Mouse (Mus musculus) CH12.LX (cell line): Measurements from ENCODE around the gene Bach2. TPM values are rescaled to one million over a fixed set of nuclear protein-coding genes. Genes with fewer than 3 reads are reported as not detected.

ENCODE experiments used
- DNase-seq: peaks from one replicate; pipeline ENCODE4 v3.0.0-alpha.2; 2013; ENCODE audit errors: extremely low read depth
- H3K27ac ChIP-seq: 2 replicates; pipeline ENCODE4 v1.5.1; 2012; ENCODE audit warnings: low read depth, mild to moderate bottlenecking, control low read depth, moderate library complexity; ENCODE audit not compliant: insufficient read depth
- H3K27me3 ChIP-seq: replicated peaks from 2 replicates; pipeline ENCODE3; 2012; ENCODE audit warnings: inconsistent platforms
- H3K36me3 ChIP-seq, 2 experiments: replicated peaks in 1 of 2; 2 replicates each; pipeline versions ENCODE3 to v1.6.1; 2012; ENCODE audit warnings: inconsistent platforms in 1 of 2, low read length in 1 of 2, mild to moderate bottlenecking in 1 of 2, mixed read lengths in 1 of 2, moderate library complexity in 1 of 2; ENCODE audit not compliant: control insufficient read depth in 1 of 2, insufficient read depth in 1 of 2
- H3K4me1 ChIP-seq, 2 experiments: 2 replicates each; pipeline ENCODE4 v1.6.1; 2012; ENCODE audit warnings: inconsistent platforms in 1 of 2, moderate library complexity in 1 of 2; ENCODE audit not compliant: insufficient read depth in 2 of 2, control insufficient read depth in 1 of 2
- H3K4me2 ChIP-seq: 2 replicates; pipeline ENCODE4 v1.6.1; 2012; ENCODE audit warnings: low read depth, mild to moderate bottlenecking, control low read depth; ENCODE audit not compliant: poor library complexity, insufficient read depth, severe bottlenecking
- H3K4me3 ChIP-seq, 3 experiments: fragments of 150-350 bp in 1 of 3; sonication (generic) in 1 of 3; replicated peaks in 1 of 3; 2 replicates each; pipeline versions ENCODE3 to v1.5.1; 2011 to 2012; ENCODE audit warnings: low read depth in 2 of 3, low read length in 2 of 3, mild to moderate bottlenecking in 2 of 3, moderate library complexity in 2 of 3, control low read depth in 1 of 3, improper control_type of control experiment in 1 of 3, inconsistent platforms in 1 of 3, mixed read lengths in 1 of 3; ENCODE audit not compliant: poor library complexity in 1 of 3
- H3K79me2 ChIP-seq: replicated peaks from 2 replicates; pipeline ENCODE4 v1.6.1; 2012; ENCODE audit warnings: mild to moderate bottlenecking, moderate library complexity; ENCODE audit not compliant: control insufficient read depth, poor library complexity, insufficient read depth, severe bottlenecking; ENCODE audit errors: extremely low read depth
- H3K9ac ChIP-seq: 2 replicates; pipeline ENCODE4 v1.6.1; 2012; ENCODE audit warnings: low read depth, mild to moderate bottlenecking, control low read depth, moderate library complexity; ENCODE audit not compliant: insufficient read depth
- H3K9me3 ChIP-seq: replicated peaks from 2 replicates; pipeline ENCODE3; 2012; ENCODE audit warnings: low read length, inconsistent platforms, mixed read lengths
- BHLHE40 ChIP-seq: IDR thresholded peaks from 2 replicates; pipeline ENCODE4 v1.6.1; 2011; ENCODE audit warnings: mild to moderate bottlenecking, low read depth, low read length, improper control_type of control experiment
- CTCF ChIP-seq, 2 experiments: IDR thresholded peaks in 1 of 2; conservative IDR thresholded peaks in 1 of 2; 2 replicates each; pipeline ENCODE4 v1.5.1; 2011 to 2012; ENCODE audit warnings: low read depth in 2 of 2, low read length in 2 of 2, improper control_type of control experiment in 1 of 2, inconsistent platforms in 1 of 2, mild to moderate bottlenecking in 1 of 2, moderate library complexity in 1 of 2
- ETS1 ChIP-seq: conservative IDR thresholded peaks from 2 replicates; pipeline ENCODE4 v1.6.1; 2012; ENCODE audit warnings: low read depth, mild to moderate bottlenecking, inconsistent platforms, low read length, improper control_type of control experiment, moderate library complexity
- HCFC1 ChIP-seq: IDR thresholded peaks from 2 replicates; pipeline ENCODE4 v1.6.1; 2012; ENCODE audit warnings: low read depth, mild to moderate bottlenecking, inconsistent platforms, low read length, improper control_type of control experiment
- JUND ChIP-seq: conservative IDR thresholded peaks from 2 replicates; pipeline ENCODE4 v1.6.1; 2011; ENCODE audit warnings: low read depth, low read length, improper control_type of control experiment
- KAT2A ChIP-seq: IDR thresholded peaks from 2 replicates; pipeline ENCODE4 v1.6.1; 2012; ENCODE audit warnings: low read length, improper control_type of control experiment, inconsistent platforms; ENCODE audit not compliant: insufficient replicate concordance
- MEF2A ChIP-seq: IDR thresholded peaks from 2 replicates; pipeline ENCODE4 v1.6.1; 2014; ENCODE audit warnings: low read depth, mild to moderate bottlenecking, inconsistent platforms, low read length, improper control_type of control experiment, borderline replicate concordance
- MXI1 ChIP-seq: IDR thresholded peaks from 2 replicates; pipeline ENCODE4 v1.6.1; 2011; ENCODE audit warnings: mild to moderate bottlenecking, low read depth, low read length, improper control_type of control experiment
- NELFE ChIP-seq: IDR thresholded peaks from 2 replicates; pipeline ENCODE4 v1.6.1; 2011; ENCODE audit warnings: low read depth, low read length, improper control_type of control experiment
- POLR2A ChIP-seq: IDR thresholded peaks from 2 replicates; pipeline ENCODE4 v1.6.1; 2011; ENCODE audit warnings: low read depth, mild to moderate bottlenecking, improper control_type of control experiment, low read length
- SMC3 ChIP-seq: IDR thresholded peaks from 2 replicates; pipeline ENCODE4 v1.6.1; 2011; ENCODE audit warnings: low read depth, low read length, improper control_type of control experiment
- TCF12 ChIP-seq: IDR thresholded peaks from 2 replicates; pipeline ENCODE4 v1.6.1; 2014; ENCODE audit warnings: low read depth, mild to moderate bottlenecking, inconsistent platforms, low read length, improper control_type of control experiment
- ZC3H11A ChIP-seq: IDR thresholded peaks from 2 replicates; pipeline ENCODE4 v1.6.1; 2012; ENCODE audit warnings: low read depth, mild to moderate bottlenecking, inconsistent platforms, low read length, improper control_type of control experiment
- ZKSCAN1 ChIP-seq: IDR thresholded peaks from 2 replicates; pipeline ENCODE4 v1.6.1; 2012; ENCODE audit warnings: low read depth, inconsistent platforms, low read length, improper control_type of control experiment, borderline replicate concordance
- ZMIZ1 ChIP-seq: IDR thresholded peaks from 2 replicates; pipeline ENCODE4 v1.6.1; 2012; ENCODE audit warnings: low read depth, mild to moderate bottlenecking, inconsistent platforms, low read length, improper control_type of control experiment
- ZNF384 ChIP-seq: IDR thresholded peaks from 2 replicates; pipeline ENCODE4 v1.6.1; 2012; ENCODE audit warnings: low read depth, low read length, improper control_type of control experiment, inconsistent platforms
- dilution Hi-C: fragments of 300-500 bp; cut with MboI; formaldehyde crosslinking; loops from 2 replicates; pipeline ENCODE4 v1.14.3; 2020; ENCODE audit warnings: low sequenced_read_pairs; ENCODE audit not compliant: extremely low pct_unique_long_range_greater_than_20kb, extremely low pct_ligation_motif_present
- in situ Hi-C: fragments of 300-500 bp; cut with MboI; formaldehyde crosslinking; loops from 3 replicates; pipeline ENCODE4 v1.14.3; 2019; ENCODE audit warnings: low sequenced_read_pairs, low pct_ligation_motif_present, low pct_unique_long_range_greater_than_20kb, mixed read lengths
- polyA plus RNA-seq: library from polyadenylated mRNA; unstranded; fragments of >175 nt; gene quantifications from 2 replicates; pipeline ENCODE4 v1.2.1, GENCODE M21; 2012; ENCODE audit warnings: low read depth; ENCODE audit not compliant: insufficient read length
- total RNA-seq, 2 experiments: library from RNA; depleted of rRNA; stranded (reverse); fragments of 300-350 nt in 1 of 2; fragments of >200 nt in 1 of 2; gene quantifications; 2 replicates each; pipeline ENCODE4 v1.2.3; 2012 to 2014

Bach2 gene
- total and polyA plus RNA-seq, 3 experiments = 0.11 TPM; not detected in 2

GRCm38 (mm10) chr4:32306169-32306792, 67.7 kb downstream of the Bach2 start:
- TF ChIP-seq TCF12 = no peak
- TF ChIP-seq HCFC1 = no peak
- TF ChIP-seq NELFE = no peak
- no peak for TF ChIP-seq KAT2A
- TF ChIP-seq ZMIZ1 = no peak
- TF ChIP-seq SMC3 = no peak
- TF ChIP-seq JUND = no peak
- no peak for TF ChIP-seq ZNF384
- no peak for TF ChIP-seq ZC3H11A
- Histone ChIP-seq H3K4me1 (0 out of 4 replicates have a peak, but pooled peaks cover 0 to 2% of the 10 kb centered on the region in 2 experiments), H3K36me3 (no peaks in the 10 kb centered on the region), H3K4me3 (no peak overlapping the region), H3K79me2 (no peaks in the 10 kb centered on the region), H3K27ac (no peak overlapping the region), H3K27me3 (no peaks in the 10 kb centered on the region), H3K4me2 (no peak overlapping the region), H3K9me3 (no peaks in the 10 kb centered on the region), H3K9ac (no peak overlapping the region)
- in situ Hi-C loops = no loop called here
- dilution Hi-C loops = no loop called here
- DNase-seq = no peak

GRCm38 (mm10) chr4:32307215-32307614, 68.6 kb downstream of the Bach2 start:
- H3K4me1 ChIP-seq = 0 out of 4 replicates have a peak, but pooled peaks cover 0 to 2% of the 10 kb centered on the region in 2 experiments
- dilution Hi-C loops = no loop called here

GRCm38 (mm10) chr4:32312171-32312946, 73.8 kb downstream of the Bach2 start:
- H3K27ac ChIP-seq = no peak overlapping the region
- H3K27me3 ChIP-seq = no peaks in the 10 kb centered on the region
- no peaks in the 10 kb centered on the region for H3K79me2 ChIP-seq
- DNase-seq = no peak
- in situ Hi-C loops = no loop called here
- no peak overlapping the region for H3K4me2 ChIP-seq
- dilution Hi-C loops = no loop called here
- no peak overlapping the region for H3K9ac ChIP-seq
- TF ChIP-seq POLR2A (no peak), ZKSCAN1 (no peak)
- TF ChIP-seq, all 38 proteins: peak for 0
- H3K4me3 ChIP-seq = no peak overlapping the region
- H3K9me3 ChIP-seq = peaks cover 1% of the 10 kb centered on the region
- H3K36me3 ChIP-seq = no peaks in the 10 kb centered on the region
- H3K4me1 ChIP-seq = no peaks in the 10 kb centered on the region

More at GRCm38 (mm10) chr4:32307215-32307614, 68.6 kb downstream of the Bach2 start:
- in situ Hi-C loops = no loop called here
- TF ChIP-seq ETS1 = no peak
- TF ChIP-seq CTCF (conservative IDR thresholded peaks at IDR 0.05 in 1 of 2, IDR thresholded peaks at IDR 0.05 in 1 of 2; ENCODE audit: low read depth in 2 of 2, low read length in 2 of 2) = no peak
- no peak for TF ChIP-seq MXI1
- no peak for TF ChIP-seq MEF2A
- no peak for TF ChIP-seq BHLHE40
- no peaks in the 10 kb centered on the region for H3K9me3 ChIP-seq
- H3K4me3 ChIP-seq = no peak overlapping the region
- no peaks in the 10 kb centered on the region for H3K79me2 ChIP-seq
- no peak overlapping the region for H3K27ac ChIP-seq
- DNase-seq = no peak
- no peaks in the 10 kb centered on the region for H3K36me3 ChIP-seq
- H3K9ac ChIP-seq = no peak overlapping the region
- H3K27me3 ChIP-seq = no peaks in the 10 kb centered on the region
- H3K4me2 ChIP-seq = no peak overlapping the region
